ENCODE assay signal across 8 mouse cellular contexts in the genomic region with DNA sequence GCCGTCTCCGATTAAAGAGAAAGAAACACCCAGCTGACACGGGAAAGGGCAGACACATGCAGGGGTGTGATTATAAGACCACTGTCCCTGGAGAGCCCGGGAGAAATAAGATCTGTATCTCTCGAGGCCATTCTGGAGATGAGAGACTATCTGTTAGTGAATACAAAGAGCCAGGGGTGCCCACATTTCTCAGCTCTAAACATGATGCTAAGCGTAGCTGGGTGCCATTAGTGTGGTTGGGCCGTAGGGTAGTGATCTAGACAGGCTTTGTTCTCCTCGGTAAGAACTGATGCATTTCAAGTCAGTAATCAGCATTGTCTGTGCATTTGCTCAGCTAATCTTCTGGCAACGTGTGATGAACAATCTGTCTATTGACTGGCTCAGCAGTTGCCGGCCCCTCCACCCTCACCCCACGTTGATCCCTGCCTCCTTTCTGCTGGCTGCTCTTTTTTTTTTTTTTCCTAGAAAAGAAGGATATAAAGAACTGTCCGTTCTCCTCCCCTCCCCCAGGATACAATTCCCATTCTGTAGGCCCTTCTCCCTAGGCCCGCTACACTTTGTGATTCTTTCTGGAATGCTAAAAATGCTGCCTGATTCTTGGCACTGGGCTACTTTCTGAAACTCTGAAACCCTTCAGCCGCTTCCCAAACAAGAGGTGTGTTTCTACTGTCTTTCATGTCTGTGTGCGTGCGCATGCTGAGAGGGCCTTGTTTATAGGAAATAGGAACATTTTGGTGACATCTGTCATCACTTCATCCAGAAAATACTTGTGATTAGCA.
A peak's percentile ranks its signal among the peaks of the same experiment; 100 is the strongest.
DNase-seq lines count a peak whose midpoint lies in the region; ATAC-seq lines count a peak whose summit lies in the region.

No protein-coding gene starts in this region.

- DNase-seq in ovary, postnatal 36 days (ENCODE audit: low spot score) = peak; percentile 8
- DNase-seq in ovary, postnatal 14 days (ENCODE audit: low spot score) = no peak
- DNase-seq in forebrain, embryonic 11.5 days (ENCODE audit: low spot score) = peak; percentile 74
- DNase-seq in kidney, postnatal 14 days = peak; percentile 14
- DNase-seq in neural tube, embryonic 11.5 days (ENCODE audit: low spot score) = peak; percentile 76
- DNase-seq in frontal cortex, postnatal 10 days (ENCODE audit: low spot score in 2 of 2) = no peak
- no peak for DNase-seq in adipocyte (ENCODE audit: low spot score)

- no peaks in the 10 kb centered on the region; the same call in 1 of the 2 replicates for H3K4me1 ChIP-seq in forebrain, embryonic 11.5 days (replicated peaks; ENCODE audit: control insufficient read depth, insufficient read depth, low read length)
- H3K4me1 ChIP-seq in neural tube, embryonic 11.5 days (ENCODE audit: control insufficient read depth, insufficient read depth, low read length) = 0 out of 2 replicates have a peak, but pooled peaks cover 3% of the 10 kb centered on the region

- H3K27me3 ChIP-seq in forebrain, embryonic 11.5 days (ENCODE audit: control insufficient read depth, insufficient read depth, low read length) = no peaks in the 10 kb centered on the region
- no peaks in the 10 kb centered on the region for H3K27me3 ChIP-seq in neural tube, embryonic 11.5 days (ENCODE audit: control insufficient read depth, insufficient read depth, low read length)

- ATAC-seq in forebrain, embryonic 11.5 days (replicated peaks; ENCODE audit: low FRiP score) = peak; percentile 89
- peak; percentile 93 for ATAC-seq in neural tube, embryonic 11.5 days (ENCODE audit: insufficient read depth, low FRiP score, low TSS enrichment)
- no peak for ATAC-seq in megakaryocyte-erythroid progenitor cell, adult 5-6 weeks (replicated peaks; ENCODE audit: low FRiP score, low TSS enrichment, poor library complexity, severe bottlenecking)

- no peak overlapping the region for H3K4me3 ChIP-seq in forebrain, embryonic 11.5 days (ENCODE audit: low read depth, low read length)
- H3K4me3 ChIP-seq in neural tube, embryonic 11.5 days (ENCODE audit: low read depth, low read length) = no peak overlapping the region

- H3K27ac ChIP-seq in forebrain, embryonic 11.5 days (ENCODE audit: low read depth, low read length) = peak overlapping the region; percentile 62
- H3K27ac ChIP-seq in neural tube, embryonic 11.5 days (ENCODE audit: low read depth, low read length) = peak overlapping the region; percentile 90

- H3K9ac ChIP-seq in forebrain, embryonic 11.5 days (ENCODE audit: low read length) = peak overlapping the region; percentile 7; the same call in 1 of the 2 replicates
- H3K9ac ChIP-seq in neural tube, embryonic 11.5 days (ENCODE audit: low read length) = peak overlapping the region; percentile 37

- H3K9me3 ChIP-seq in forebrain, embryonic 11.5 days (ENCODE audit: control insufficient read depth, low read length) = no peaks in the 10 kb centered on the region
- H3K9me3 ChIP-seq in neural tube, embryonic 11.5 days (ENCODE audit: control insufficient read depth, low read length) = no peaks in the 10 kb centered on the region

- 3% methylated on average over 16 of the region's 16 CpGs for WGBS in forebrain, embryonic 11.5 days
- WGBS in neural tube, embryonic 11.5 days = 6% methylated on average over 16 of the region's 16 CpGs

- no peaks in the 10 kb centered on the region for H3K36me3 ChIP-seq in forebrain, embryonic 11.5 days (ENCODE audit: control insufficient read depth, insufficient read depth, low read length)
- H3K36me3 ChIP-seq in neural tube, embryonic 11.5 days (ENCODE audit: control insufficient read depth, insufficient read depth, low read length) = no peaks in the 10 kb centered on the region

- H3K4me2 ChIP-seq in forebrain, embryonic 11.5 days (ENCODE audit: low read depth, low read length, severe bottlenecking) = peak overlapping the region; percentile 26; the same call in 1 of the 2 replicates
- H3K4me2 ChIP-seq in neural tube, embryonic 11.5 days (ENCODE audit: low read depth) = peak overlapping the region; percentile 19; the same call in 1 of the 2 replicates

Comparison
In these comparisons a context has a peak if more than half of its experiments do, and no peak if none do; other contexts are left out.
1. DNase-seq: peak in ovary, postnatal 36 days (single experiment), forebrain, embryonic 11.5 days (single experiment), kidney, postnatal 14 days (single experiment) and neural tube, embryonic 11.5 days (single experiment); none in ovary, postnatal 14 days (single experiment), frontal cortex, postnatal 10 days (0 of 2) and adipocyte (single experiment).